Mouse (Mus musculus): ENCODE results near the gene Ogfrl1.

DNA sequence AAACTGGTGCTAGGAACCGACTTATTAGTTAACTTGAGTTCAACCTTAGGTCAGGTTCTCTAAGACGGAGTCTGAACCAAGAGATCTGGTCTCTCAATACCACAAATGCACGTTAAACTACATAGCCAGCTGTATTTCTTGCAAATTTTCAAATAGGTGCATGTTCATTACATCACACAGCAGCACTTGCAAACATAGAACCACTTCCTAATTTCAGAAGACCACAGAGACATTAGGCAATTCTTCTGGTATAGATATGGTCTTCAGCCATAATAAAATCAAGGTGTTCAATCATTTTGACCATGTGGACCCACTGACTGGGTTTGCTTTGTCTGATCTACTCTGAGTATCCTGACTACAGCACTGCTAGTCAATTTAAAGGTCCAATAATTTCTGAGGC, 51.9 kb downstream of the Ogfrl1 start:
- no peak for TF ChIP-seq GATA1 (IDR thresholded peaks at IDR 0.05; ENCODE audit: low read length)
- no peak for TF ChIP-seq TAL1 (IDR thresholded peaks at IDR 0.05; ENCODE audit: low read length)
